Mouse (Mus musculus): Measurements from ENCODE around the gene Stk31. TPM values are rescaled to one million over a fixed set of nuclear protein-coding genes. Genes with fewer than 3 reads are reported as not detected.
A peak's percentile ranks its signal among the peaks of the same experiment; 100 is the strongest.

The Stk31 gene
- total and polyA plus RNA-seq, 3 experiments = not detected

- TF ChIP-seq GATA1 (IDR thresholded peaks at IDR 0.05; ENCODE audit: borderline replicate concordance, low read length) (no peak), TAL1 (conservative IDR thresholded peaks at IDR 0.05; ENCODE audit: low read depth, low read length) (no peak), CTCF (IDR thresholded peaks at IDR 0.05; ENCODE audit: low read depth, low read length) (no peak), GATA2 (IDR thresholded peaks at IDR 0.05; ENCODE audit: borderline replicate concordance, low read depth, low read length) (no peak), POLR2AphosphoS5 (IDR thresholded peaks at IDR 0.05; ENCODE audit: insufficient replicate concordance, low read depth, low read length) (no peak)
- Histone ChIP-seq H3K36me3 (replicated peaks) (no peaks in the 10 kb centered on the region), H3K4me1 (ENCODE audit: insufficient read depth, low read depth, low read length) (peaks cover 16% of the 10 kb centered on the region), H3K9me3 (replicated peaks) (no peaks in the 10 kb centered on the region), H3K4me3 (ENCODE audit: low read depth, low read length) (peak overlapping the region; percentile 72; the same call in 1 of the 2 replicates), H3K27me3 (ENCODE audit: insufficient read depth, low read length) (peaks cover 2% of the 10 kb centered on the region; the same call in 1 of the 2 replicates)
- ATAC-seq (ENCODE audit: extremely low read depth, insufficient number of reproducible peaks, low FRiP score, poor library complexity, severe bottlenecking) = no peak
- no peak for DNase-seq (ENCODE audit: low spot score)
These were observed 27.2 kb upstream of the Stk31 start for GRCm38 (mm10) chr6:49368212-49368611.

- H3K9me3 ChIP-seq (replicated peaks) = no peaks in the 10 kb centered on the region
- no peak for ATAC-seq (ENCODE audit: extremely low read depth, insufficient number of reproducible peaks, low FRiP score, poor library complexity, severe bottlenecking)
These were observed 22.7 kb upstream of the Stk31 start for GRCm38 (mm10) chr6:49372705-49373104.

GRCm38 (mm10) chr6:49373943-49374342 lies 21.5 kb upstream of the Stk31 start:
- no peak for DNase-seq (ENCODE audit: low spot score)
- Histone ChIP-seq H3K4me1 (ENCODE audit: insufficient read depth, low read depth, low read length) (peaks cover 10% of the 10 kb centered on the region), H3K36me3 (replicated peaks) (no peaks in the 10 kb centered on the region), H3K9me3 (replicated peaks) (no peaks in the 10 kb centered on the region), H3K27me3 (ENCODE audit: insufficient read depth, low read length) (peaks cover 6% of the 10 kb centered on the region), H3K4me3 (ENCODE audit: low read depth, low read length) (no peak overlapping the region)
- TF ChIP-seq GATA1 (IDR thresholded peaks at IDR 0.05; ENCODE audit: borderline replicate concordance, low read length) (no peak), POLR2AphosphoS5 (IDR thresholded peaks at IDR 0.05; ENCODE audit: insufficient replicate concordance, low read depth, low read length) (no peak), CTCF (IDR thresholded peaks at IDR 0.05; ENCODE audit: low read depth, low read length) (no peak), TAL1 (conservative IDR thresholded peaks at IDR 0.05; ENCODE audit: low read depth, low read length) (no peak), GATA2 (IDR thresholded peaks at IDR 0.05; ENCODE audit: borderline replicate concordance, low read depth, low read length) (no peak)
- no peak for ATAC-seq (ENCODE audit: extremely low read depth, insufficient number of reproducible peaks, low FRiP score, poor library complexity, severe bottlenecking)

More at GRCm38 (mm10) chr6:49372705-49373104, 22.7 kb upstream of the Stk31 start:
- Histone ChIP-seq H3K36me3 (replicated peaks) (no peaks in the 10 kb centered on the region), H3K4me3 (ENCODE audit: low read depth, low read length) (no peak overlapping the region), H3K4me1 (ENCODE audit: insufficient read depth, low read depth, low read length) (peaks cover 8% of the 10 kb centered on the region), H3K27me3 (ENCODE audit: insufficient read depth, low read length) (no peaks in the 10 kb centered on the region)
- no peak for DNase-seq (ENCODE audit: low spot score)
- TF ChIP-seq GATA2 (IDR thresholded peaks at IDR 0.05; ENCODE audit: borderline replicate concordance, low read depth, low read length) (no peak), POLR2AphosphoS5 (IDR thresholded peaks at IDR 0.05; ENCODE audit: insufficient replicate concordance, low read depth, low read length) (no peak), CTCF (IDR thresholded peaks at IDR 0.05; ENCODE audit: low read depth, low read length) (no peak)

- no peak; the same call in 1 of the 2 replicates for ATAC-seq (ENCODE audit: extremely low read depth, insufficient number of reproducible peaks, low FRiP score, poor library complexity, severe bottlenecking)
- Histone ChIP-seq H3K9me3 (replicated peaks) (no peaks in the 10 kb centered on the region), H3K4me3 (ENCODE audit: low read depth, low read length) (no peak overlapping the region; the same call in 1 of the 2 replicates), H3K27me3 (ENCODE audit: insufficient read depth, low read length) (peaks cover 7% of the 10 kb centered on the region), H3K4me1 (ENCODE audit: insufficient read depth, low read depth, low read length) (peaks cover 8% of the 10 kb centered on the region), H3K36me3 (replicated peaks) (peaks cover 8% of the 10 kb centered on the region)
- DNase-seq (ENCODE audit: low spot score) = no peak
- no peak for TF ChIP-seq CTCF (IDR thresholded peaks at IDR 0.05; ENCODE audit: low read depth, low read length)
- no peak for TF ChIP-seq POLR2AphosphoS5 (IDR thresholded peaks at IDR 0.05; ENCODE audit: insufficient replicate concordance, low read depth, low read length)
- no peak for TF ChIP-seq TAL1 (conservative IDR thresholded peaks at IDR 0.05; ENCODE audit: low read depth, low read length)
- no peak for TF ChIP-seq GATA1 (IDR thresholded peaks at IDR 0.05; ENCODE audit: borderline replicate concordance, low read length)
- no peak for TF ChIP-seq GATA2 (IDR thresholded peaks at IDR 0.05; ENCODE audit: borderline replicate concordance, low read depth, low read length)
These were observed 17.1 kb upstream of the Stk31 start for GRCm38 (mm10) chr6:49378328-49378727.

- H3K4me3 ChIP-seq (ENCODE audit: low read depth, low read length) = no peak overlapping the region
- DNase-seq (ENCODE audit: low spot score) (no peak), ATAC-seq (ENCODE audit: extremely low read depth, insufficient number of reproducible peaks, low FRiP score, poor library complexity, severe bottlenecking) (no peak)
- H3K9me3 ChIP-seq (replicated peaks) = peaks cover 4% of the 10 kb centered on the region
- H3K4me1 ChIP-seq (ENCODE audit: insufficient read depth, low read depth, low read length) = no peaks in the 10 kb centered on the region
- TF ChIP-seq CTCF (IDR thresholded peaks at IDR 0.05; ENCODE audit: low read depth, low read length) (no peak), GATA1 (IDR thresholded peaks at IDR 0.05; ENCODE audit: borderline replicate concordance, low read length) (no peak), POLR2AphosphoS5 (IDR thresholded peaks at IDR 0.05; ENCODE audit: insufficient replicate concordance, low read depth, low read length) (no peak), GATA2 (IDR thresholded peaks at IDR 0.05; ENCODE audit: borderline replicate concordance, low read depth, low read length) (no peak), TAL1 (conservative IDR thresholded peaks at IDR 0.05; ENCODE audit: low read depth, low read length) (no peak)
- H3K27me3 ChIP-seq (ENCODE audit: insufficient read depth, low read length) = peaks cover 5% of the 10 kb centered on the region; the same call in 1 of the 2 replicates
- H3K36me3 ChIP-seq (replicated peaks) = no peaks in the 10 kb centered on the region
These were observed 1.1 kb upstream of the Stk31 start for GRCm38 (mm10) chr6:49394276-49394675.

GRCm38 (mm10) chr6:49397466-49397865 lies 2.1 kb downstream of the Stk31 start:
- H3K4me1 ChIP-seq (ENCODE audit: insufficient read depth, low read depth, low read length) = no peaks in the 10 kb centered on the region
- H3K4me3 ChIP-seq (ENCODE audit: low read depth, low read length) = no peak overlapping the region
- peaks cover 4% of the 10 kb centered on the region for H3K9me3 ChIP-seq (replicated peaks)
- TF ChIP-seq TAL1 (conservative IDR thresholded peaks at IDR 0.05; ENCODE audit: low read depth, low read length) = no peak
- TF ChIP-seq GATA1 (IDR thresholded peaks at IDR 0.05; ENCODE audit: borderline replicate concordance, low read length) = no peak
- TF ChIP-seq CTCF (IDR thresholded peaks at IDR 0.05; ENCODE audit: low read depth, low read length) = no peak
- no peak for TF ChIP-seq POLR2AphosphoS5 (IDR thresholded peaks at IDR 0.05; ENCODE audit: insufficient replicate concordance, low read depth, low read length)
- TF ChIP-seq GATA2 (IDR thresholded peaks at IDR 0.05; ENCODE audit: borderline replicate concordance, low read depth, low read length) = no peak
- H3K36me3 ChIP-seq (replicated peaks) = no peaks in the 10 kb centered on the region
- DNase-seq (ENCODE audit: low spot score) (no peak), ATAC-seq (ENCODE audit: extremely low read depth, insufficient number of reproducible peaks, low FRiP score, poor library complexity, severe bottlenecking) (no peak)
- peaks cover 2% of the 10 kb centered on the region for H3K27me3 ChIP-seq (ENCODE audit: insufficient read depth, low read length)
